Mouse (Mus musculus) c-Kit-negative CD71-positive TER-119-positive erythroid progenitor cells, embryonic 14.5 days (primary cell): ENCODE measurements around the gene Aym1.

Experiments
- DNase-seq: peaks from one replicate; pipeline ENCODE4 v3.0.0-alpha.2; 2013; ENCODE audit warnings: low read depth, low spot score

Gene Aym1

GRCm38 (mm10) chr5:113407346-113407745 lies 50.3 kb downstream of the Aym1 start:
- DNase-seq, result no peak
